In genomic region chr13:4119181-4119904, GRCm38 (mm10) we compare ENCODE assay signal across 22 mouse cellular contexts. TPM values are rescaled to one million over a fixed set of nuclear protein-coding genes. Genes with fewer than 3 reads are reported as not detected.
A peak's percentile ranks its signal among the peaks of the same experiment; 100 is the strongest.
DNase-seq lines count a peak whose midpoint lies in the region; ATAC-seq and TF ChIP-seq lines count a peak whose summit lies in the region.
"Had no signal": no experiment of that assay in that cellular context is flagged by ENCODE, and none has a peak within 500 bp of the region (broad histone marks: within the 10 kb centered on the region; RNA-seq: fewer than 3 reads in every experiment).

No protein-coding gene starts in this region.

- no peaks in the 10 kb centered on the region for H3K36me3 ChIP-seq in embryonic facial prominence, embryonic 14.5 days (ENCODE audit: control insufficient read depth, insufficient read depth, low read length)
- no peaks in the 10 kb centered on the region for H3K36me3 ChIP-seq in embryonic facial prominence, embryonic 10.5 days (replicated peaks)
- no peaks in the 10 kb centered on the region for H3K36me3 ChIP-seq in kidney, postnatal 0 days (ENCODE audit: insufficient read depth, low read length)
- H3K36me3 ChIP-seq: heart, embryonic 13.5 days; hindbrain, embryonic 15.5 days had no signal

- WGBS in embryonic facial prominence, embryonic 14.5 days: 65% methylated on average over 2 of the region's 2 CpGs
- WGBS in embryonic facial prominence, embryonic 10.5 days: 78% methylated on average over 2 of the region's 2 CpGs
- 50% methylated on average over 2 of the region's 2 CpGs for WGBS in kidney, postnatal 0 days

- H3K27ac ChIP-seq in embryonic facial prominence, embryonic 14.5 days (replicated peaks; ENCODE audit: low read depth, low read length): no peak overlapping the region
- H3K27ac ChIP-seq in embryonic facial prominence, embryonic 10.5 days (replicated peaks): no peak overlapping the region
- H3K27ac ChIP-seq in kidney, postnatal 0 days: no peak overlapping the region
- H3K27ac ChIP-seq: gastrocnemius, adult 2 months; heart, embryonic 13.5 days; hindbrain, embryonic 15.5 days had no signal

- no peak for TF ChIP-seq CTCF in kidney, postnatal 0 days (IDR thresholded peaks at IDR 0.05; ENCODE audit: low read depth)

- no peaks in the 10 kb centered on the region for H3K9me3 ChIP-seq in embryonic facial prominence, embryonic 14.5 days (ENCODE audit: control insufficient read depth, low read length)
- H3K9me3 ChIP-seq in embryonic facial prominence, embryonic 10.5 days: peaks cover 2% of the 10 kb centered on the region; the same call in 1 of the 2 replicates
- H3K9me3 ChIP-seq in kidney, postnatal 0 days (replicated peaks; ENCODE audit: low read length): no peaks in the 10 kb centered on the region
- H3K9me3 ChIP-seq: hindbrain, embryonic 15.5 days had no signal

- H3K4me2 ChIP-seq in embryonic facial prominence, embryonic 14.5 days (ENCODE audit: low read depth, low read length): no peak overlapping the region
- H3K4me2 ChIP-seq in kidney, postnatal 0 days (ENCODE audit: low read length): no peak overlapping the region
- H3K4me2 ChIP-seq: heart, embryonic 13.5 days; hindbrain, embryonic 15.5 days had no signal

- H3K4me1 ChIP-seq in embryonic facial prominence, embryonic 14.5 days (ENCODE audit: control insufficient read depth, insufficient read depth, low read length): no peaks in the 10 kb centered on the region
- no peaks in the 10 kb centered on the region for H3K4me1 ChIP-seq in embryonic facial prominence, embryonic 10.5 days
- H3K4me1 ChIP-seq in kidney, postnatal 0 days (replicated peaks; ENCODE audit: insufficient read depth, low read length): no peaks in the 10 kb centered on the region
- H3K4me1 ChIP-seq: heart, embryonic 13.5 days; hindbrain, embryonic 15.5 days had no signal

- no peak for ATAC-seq in embryonic facial prominence, embryonic 14.5 days (ENCODE audit: low read depth)
- peak; percentile 57; the same call in 1 of the 2 replicates for ATAC-seq in kidney, postnatal 0 days (replicated peaks; ENCODE audit: low FRiP score, low read depth)
- ATAC-seq: forebrain, embryonic 16.5 days; intestine, embryonic 16.5 days had no signal

- no peaks in the 10 kb centered on the region for H3K27me3 ChIP-seq in embryonic facial prominence, embryonic 14.5 days (replicated peaks; ENCODE audit: control insufficient read depth, insufficient read depth, low read length)
- no peaks in the 10 kb centered on the region for H3K27me3 ChIP-seq in embryonic facial prominence, embryonic 10.5 days (replicated peaks; ENCODE audit: low read depth, poor library complexity, severe bottlenecking)
- H3K27me3 ChIP-seq in kidney, postnatal 0 days (ENCODE audit: insufficient read depth, low read length): no peaks in the 10 kb centered on the region
- H3K27me3 ChIP-seq: heart, embryonic 13.5 days; hindbrain, embryonic 15.5 days had no signal

- H3K9ac ChIP-seq in embryonic facial prominence, embryonic 14.5 days (ENCODE audit: low read depth, low read length): no peak overlapping the region
- no peak overlapping the region for H3K9ac ChIP-seq in kidney, postnatal 0 days (ENCODE audit: low read depth, low read length)
- H3K9ac ChIP-seq: heart, embryonic 13.5 days; hindbrain, embryonic 15.5 days had no signal

- peak; percentile 1 for DNase-seq in embryonic facial prominence, embryonic 14.5 days (ENCODE audit: low spot score)
- no peak for DNase-seq in embryonic facial prominence, embryonic 10.5 days (ENCODE audit: low spot score)
- DNase-seq in kidney, postnatal 0 days (ENCODE audit: low spot score): peak; percentile 83
- no peak for DNase-seq in kidney, postnatal 10 days
- DNase-seq in NIH3T3 (ENCODE audit: low read depth): peak; percentile 32
- DNase-seq in mesoderm, embryonic 11.5 days (ENCODE audit: low read depth, low spot score): peak; percentile 19
- no peak for DNase-seq in frontal cortex, postnatal 25 days (ENCODE audit: low spot score in 2 of 2)
- DNase-seq: adrenal gland, postnatal 14 days; cerebellum, adult 11-12 months; cerebellum, adult 9-10 months; cerebellum, postnatal 36 days; gastrocnemius, adult 2 months; gastrocnemius, postnatal 36 days; heart, adult 11 months; heart, postnatal 36 days had no signal

- H3K4me3 ChIP-seq in embryonic facial prominence, embryonic 14.5 days (ENCODE audit: low read depth, low read length): no peak overlapping the region
- no peak overlapping the region for H3K4me3 ChIP-seq in embryonic facial prominence, embryonic 10.5 days
- H3K4me3 ChIP-seq in kidney, postnatal 0 days (replicated peaks; ENCODE audit: low read depth, low read length): no peak overlapping the region
- H3K4me3 ChIP-seq: gastrocnemius, adult 2 months; heart, embryonic 13.5 days; hindbrain, embryonic 15.5 days had no signal

RNA-seq across cellular contexts. Expression of gene Akr1c18, which starts 31.1 kb away (rescaled TPM):
- 1.6 and 2.1 TPM in 2 replicates for polyA plus RNA-seq in embryonic facial prominence, embryonic 14.5 days (2014; fragmentation: Nextera tagmentation; extraction: Ambion mirVana)
- polyA plus RNA-seq in embryonic facial prominence, embryonic 10.5 days (2016; fragmentation: Nextera tagmentation; extraction: Ambion mirVana): not detected in 2 replicates
- polyA plus RNA-seq in kidney, postnatal 0 days (2015; fragmentation: Nextera tagmentation; extraction: Ambion mirVana): 3.8 and 4.1 TPM in 2 replicates
- polyA plus RNA-seq: embryonic facial prominence, embryonic 11.5 days; forebrain, embryonic 11.5 days; heart, embryonic 13.5 days; hindbrain, embryonic 11.5 days; hindbrain, embryonic 15.5 days had no signal

Comparison
In these comparisons a context has a peak if more than half of its experiments do, and no peak if none do; other contexts are left out.
1. DNase-seq: peak in embryonic facial prominence, embryonic 14.5 days (single experiment), kidney, postnatal 0 days (single experiment), NIH3T3 (single experiment) and mesoderm, embryonic 11.5 days (single experiment); none in embryonic facial prominence, embryonic 10.5 days (single experiment), kidney, postnatal 10 days (single experiment) and frontal cortex, postnatal 25 days (0 of 2).